Mouse (Mus musculus) MEL-GATA-1-ER (cell line): ENCODE data around the gene Haus8.
A peak's percentile ranks its signal among the peaks of the same experiment; 100 is the strongest.
"Not testable (repeated sequence)": the region's sequence is repeated elsewhere in the genome, so short reads cannot be mapped to it uniquely, and the experiment has no call there.

Source experiments
- DNase-seq: peaks from one replicate; pipeline ENCODE4 v3.0.0-alpha.2; 2012; ENCODE audit warnings: low read depth; ENCODE audit errors: extremely low read depth

The Haus8 gene

GRCm38 (mm10) chr8:71288441-71288949 is 15.8 kb upstream of the Haus8 start:
- no peak for DNase-seq

GRCm38 (mm10) chr8:71286223-71286622 is 13.5 kb upstream of the Haus8 start:
- not testable (repeated sequence) for DNase-seq

- no peak for DNase-seq
Measured at GRCm38 (mm10) chr8:71282621-71283020, 9.9 kb upstream of the Haus8 start.

- DNase-seq, result not testable (repeated sequence)
Measured at GRCm38 (mm10) chr8:71281731-71282130, 9.0 kb upstream of the Haus8 start.

DNA sequence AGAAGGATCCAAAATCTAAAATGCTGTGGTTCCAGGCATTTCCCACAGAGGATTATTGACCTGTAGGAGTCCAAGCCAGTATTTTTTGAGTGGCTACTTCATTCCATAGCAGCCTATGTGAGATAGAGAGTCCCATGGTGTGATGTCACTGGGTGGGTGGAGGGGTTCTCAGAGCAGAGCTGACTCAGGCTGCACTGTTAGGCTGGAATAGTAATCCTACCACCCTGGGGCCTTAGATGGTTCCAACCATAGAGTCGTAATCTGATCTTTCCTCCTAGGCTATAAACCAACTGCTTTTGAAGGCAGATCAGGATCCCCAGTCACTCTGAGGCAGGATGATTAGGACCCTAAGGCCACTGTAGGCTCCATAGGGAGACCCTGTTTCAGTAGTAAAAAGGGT is 6.7 kb upstream of the Haus8 start:
- DNase-seq, result not testable (repeated sequence)

GRCm38 (mm10) chr8:71276166-71276565 is 3.4 kb upstream of the Haus8 start:
- DNase-seq, result no peak

DNA sequence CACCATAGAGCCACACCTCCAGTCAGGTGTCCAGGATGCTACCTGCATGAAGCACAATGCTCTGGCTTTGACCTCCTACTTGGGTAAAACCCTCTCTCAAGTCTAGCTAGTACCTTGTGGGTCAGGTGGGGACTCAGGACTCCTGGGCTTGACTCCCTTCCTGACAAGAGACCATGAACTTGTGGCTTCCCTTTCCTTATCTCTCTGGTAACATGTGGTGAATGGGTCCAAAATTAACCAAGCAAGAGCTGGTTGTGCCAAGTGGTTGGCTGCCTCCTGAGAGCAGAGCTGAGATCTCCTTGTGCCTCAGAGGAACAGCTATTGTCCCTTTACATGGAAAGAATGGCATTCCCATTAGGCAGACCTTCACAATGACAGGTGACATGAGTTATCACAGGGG is 1.7 kb upstream of the Haus8 start:
- DNase-seq, result peak; percentile 84

- peak; percentile 49 for DNase-seq
Measured at GRCm38 (mm10) chr8:71273151-71273510, 397 bp upstream of the Haus8 start.

- peak; percentile 22 for DNase-seq
Measured at GRCm38 (mm10) chr8:71271630-71272029, 1.1 kb downstream of the Haus8 start.

DNA sequence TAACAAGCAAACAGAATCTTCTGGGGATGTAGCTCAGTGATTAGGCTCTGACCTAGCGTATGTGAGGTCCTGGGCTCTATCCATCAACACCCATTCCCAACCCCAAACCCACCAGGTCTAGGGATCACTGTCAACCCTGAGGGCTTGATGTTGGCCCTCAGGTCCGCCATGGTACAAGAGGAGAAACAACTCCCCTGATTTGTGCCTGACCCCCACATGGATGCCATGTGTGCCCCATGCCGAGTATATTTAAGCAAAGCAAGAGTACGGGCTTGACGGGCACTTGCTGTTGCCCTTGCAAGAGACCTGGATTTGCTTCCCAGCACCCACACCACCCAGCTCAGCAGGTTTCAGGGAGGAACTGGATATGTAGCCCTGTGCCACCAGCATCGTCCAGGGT is 4.4 kb downstream of the Haus8 start:
- DNase-seq, result not testable (repeated sequence)

- DNase-seq, result no peak
Measured at GRCm38 (mm10) chr8:71267690-71268089, 5.0 kb downstream of the Haus8 start.

- no peak for DNase-seq
Measured at GRCm38 (mm10) chr8:71261234-71261633, 11.5 kb downstream of the Haus8 start.

- no peak for DNase-seq
Measured at GRCm38 (mm10) chr8:71256545-71257232, 16.0 kb downstream of the Haus8 start.

DNA sequence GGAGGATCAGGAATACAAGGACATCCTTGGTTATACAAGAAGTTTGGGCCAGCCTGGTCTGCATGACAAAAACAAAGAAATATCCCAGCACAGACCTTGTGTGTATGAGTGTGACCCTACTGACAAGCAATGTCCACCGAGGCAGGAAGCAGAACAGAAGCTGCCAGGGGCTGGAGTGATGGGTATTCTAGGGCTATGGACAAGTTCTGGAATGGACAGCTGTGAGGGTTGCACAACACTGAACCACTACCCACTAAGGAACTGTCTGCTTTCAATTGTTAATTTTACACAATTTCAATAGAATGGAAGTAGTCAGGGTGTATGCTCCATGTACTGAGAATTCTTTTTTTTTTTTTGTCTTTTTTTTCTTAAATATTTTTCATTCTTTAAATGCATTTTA is 24.5 kb downstream of the Haus8 start:
- no peak for DNase-seq

DNA sequence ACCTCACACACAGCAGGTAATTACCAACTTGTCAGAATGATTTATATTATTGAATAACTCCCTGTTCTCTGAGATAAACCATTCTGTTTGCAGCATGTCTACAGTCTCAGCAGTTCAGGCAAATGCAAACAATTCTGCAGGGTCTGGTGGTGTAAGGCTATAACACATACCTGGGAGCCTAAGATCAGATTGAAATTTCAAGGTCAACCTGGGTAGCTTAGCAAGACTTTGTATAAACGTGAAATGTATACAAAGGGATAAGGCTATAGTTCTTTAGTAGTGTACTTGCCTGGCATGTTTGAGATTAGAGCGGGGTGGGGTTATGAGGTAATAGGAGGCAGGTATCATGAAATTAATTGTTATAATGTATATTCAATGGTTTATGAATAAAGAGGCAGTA is 30.0 kb downstream of the Haus8 start:
- DNase-seq, result no peak

GRCm38 (mm10) chr8:71224560-71224959 is 48.2 kb downstream of the Haus8 start:
- DNase-seq, result no peak

GRCm38 (mm10) chr8:71214266-71214665 is 58.5 kb downstream of the Haus8 start:
- DNase-seq, result not testable (repeated sequence)

DNA sequence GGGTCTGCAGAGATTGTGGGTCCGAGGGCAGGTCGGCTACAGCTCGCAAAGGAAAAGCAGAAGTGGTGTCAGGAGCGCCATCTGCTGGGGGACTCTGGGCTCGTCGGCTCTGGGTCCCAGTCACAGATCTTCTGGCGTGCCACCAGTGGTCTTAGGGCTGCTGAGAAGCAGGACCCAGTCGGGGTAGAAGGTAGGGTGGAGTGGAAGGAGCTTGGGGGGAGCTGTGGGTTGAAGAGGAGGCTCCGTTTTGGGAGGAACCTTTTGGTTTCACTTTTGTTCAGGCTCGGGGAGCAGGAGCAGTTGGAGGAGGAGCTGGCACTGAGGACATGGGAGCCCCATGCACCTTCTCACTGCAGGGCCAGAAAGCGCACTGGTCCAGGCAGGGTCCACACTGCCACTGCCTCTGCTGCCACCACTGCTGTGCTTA is 67.2 kb downstream of the Haus8 start:
- DNase-seq, result not testable (repeated sequence)
